Mouse (Mus musculus) cerebellum, adult 18-20 months (tissue): Measurements from ENCODE around the gene Slit3.

Experiments used
- DNase-seq, 2 experiments: peaks; one replicate each; pipeline ENCODE4 v3.0.0; 2021

Gene Slit3

GRCm38 (mm10) chr11:35473617-35473996, 352.6 kb downstream of the Slit3 start:
- DNase-seq, result no peak

DNA sequence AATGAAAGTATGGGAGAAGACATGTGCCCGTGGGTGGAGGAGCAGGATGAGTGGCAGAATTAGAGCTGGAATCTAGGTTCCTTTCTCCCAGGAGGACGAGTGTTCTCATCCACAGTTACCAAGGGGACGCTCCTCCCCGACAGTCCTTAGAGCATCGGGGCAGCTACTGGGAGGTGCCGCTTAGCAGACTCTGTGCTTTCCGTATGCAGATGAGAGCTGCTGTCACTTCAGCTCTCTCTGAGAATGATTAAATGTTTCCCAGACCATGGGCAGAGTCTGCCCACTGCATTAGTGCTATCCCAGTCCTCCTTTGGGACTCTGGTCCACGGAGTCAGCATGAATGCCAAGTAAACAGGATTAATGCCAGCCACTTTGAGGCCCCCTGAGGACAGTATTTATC, 359.1 kb downstream of the Slit3 start:
- no peak for DNase-seq

DNA sequence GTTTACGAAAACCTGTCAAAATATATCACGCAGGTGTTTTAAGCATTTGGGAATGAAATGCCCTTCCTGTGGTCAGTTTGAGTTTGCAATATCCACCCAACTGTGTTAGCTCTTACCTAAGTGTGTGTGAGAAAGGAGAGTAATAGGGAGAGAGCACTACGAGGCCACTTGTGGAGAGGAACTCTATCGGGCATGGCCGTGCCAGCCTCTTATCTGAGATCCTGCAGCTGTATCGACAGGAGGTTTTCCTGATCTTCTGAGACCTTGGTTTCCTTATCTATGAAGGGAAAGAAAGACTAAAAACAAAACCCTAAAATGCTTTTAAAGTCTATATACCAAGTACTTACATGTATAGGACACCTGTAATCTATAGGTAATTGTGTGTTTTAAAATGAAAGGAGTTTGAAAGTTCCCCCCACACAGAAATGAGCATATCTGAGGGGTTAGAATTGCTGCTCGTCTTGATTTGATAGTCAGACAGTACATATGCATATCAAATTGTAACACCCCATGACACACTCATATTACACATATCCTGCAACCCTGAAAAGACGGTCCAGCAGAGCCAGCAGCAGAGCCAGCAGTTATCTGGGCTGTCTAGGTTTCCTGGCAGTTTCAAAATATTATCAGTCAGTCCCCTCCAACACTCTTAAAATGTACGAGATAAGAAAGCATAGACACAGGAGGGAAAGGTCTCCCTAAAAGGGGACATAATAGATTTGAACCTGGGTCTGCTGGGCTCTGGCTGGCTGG, 360.8 kb downstream of the Slit3 start:
- no peak for DNase-seq

- DNase-seq, result no peak
Measured at GRCm38 (mm10) chr11:35487966-35488365, 366.9 kb downstream of the Slit3 start.

DNA sequence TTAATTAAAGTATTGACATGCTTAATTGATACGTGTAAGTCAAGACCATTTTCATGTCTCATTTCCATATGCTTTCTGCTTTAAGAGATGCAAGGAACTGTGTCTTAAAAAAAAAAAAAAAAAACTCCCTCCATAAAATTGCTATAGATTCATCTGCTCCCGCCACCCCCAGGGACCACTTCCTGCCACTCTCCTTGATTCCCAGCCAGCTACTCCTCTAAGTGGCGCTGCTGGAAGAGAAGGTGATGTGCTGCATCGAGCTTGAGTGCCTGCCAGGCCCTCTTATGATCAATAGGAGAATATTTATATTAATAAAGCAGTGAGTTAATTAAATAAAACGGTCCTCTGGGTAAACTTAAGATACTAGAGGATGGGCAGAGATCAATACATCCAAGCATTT, 370.7 kb downstream of the Slit3 start:
- no peak for DNase-seq

GRCm38 (mm10) chr11:35496874-35497273, 375.9 kb downstream of the Slit3 start:
- no peak for DNase-seq

GRCm38 (mm10) chr11:35497961-35498360, 376.9 kb downstream of the Slit3 start:
- no peak for DNase-seq

DNA sequence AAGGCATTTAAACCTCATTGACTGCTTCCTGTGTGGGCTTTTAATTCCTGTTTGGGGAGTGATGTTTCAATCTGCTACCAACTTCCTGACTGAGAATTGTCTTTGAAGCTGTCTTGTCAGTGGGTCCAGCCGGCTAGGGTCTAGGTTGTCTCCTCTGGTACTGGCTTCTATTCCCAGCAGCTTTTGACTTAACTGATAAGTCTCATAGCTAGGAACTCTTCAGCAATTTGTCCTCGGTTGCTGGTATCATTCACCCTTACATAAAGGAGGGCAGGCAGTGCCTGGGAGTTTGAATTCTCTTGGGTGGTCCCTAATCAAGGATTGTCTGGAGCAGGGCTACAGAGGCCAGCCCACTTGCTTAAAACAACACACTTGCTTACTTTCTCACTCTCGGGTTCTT, 381.1 kb downstream of the Slit3 start:
- no peak for DNase-seq

GRCm38 (mm10) chr11:35504051-35504450, 383.0 kb downstream of the Slit3 start:
- DNase-seq, result no peak

GRCm38 (mm10) chr11:35504916-35505315, 383.9 kb downstream of the Slit3 start:
- no peak for DNase-seq

DNA sequence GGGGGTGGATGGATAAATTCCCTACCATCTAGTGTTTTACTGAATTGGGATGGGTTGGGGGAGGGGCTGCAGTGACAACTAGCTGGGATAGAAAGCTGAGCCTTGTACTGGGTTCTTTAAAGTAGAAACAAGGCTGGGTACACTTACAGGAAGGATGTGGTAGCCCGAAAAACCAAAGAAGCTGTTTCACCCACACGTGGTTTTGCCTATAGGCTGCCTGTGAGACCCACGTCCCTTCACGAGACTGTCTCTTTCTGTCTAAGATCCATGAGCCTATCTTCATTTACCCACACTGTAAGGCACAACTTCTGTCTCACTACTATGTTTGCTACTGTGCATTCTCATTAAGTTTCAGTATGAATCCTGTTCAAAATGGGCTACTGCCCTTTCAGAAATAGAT, 384.3 kb downstream of the Slit3 start:
- no peak for DNase-seq

GRCm38 (mm10) chr11:35505817-35506216, 384.8 kb downstream of the Slit3 start:
- DNase-seq, result no peak

DNA sequence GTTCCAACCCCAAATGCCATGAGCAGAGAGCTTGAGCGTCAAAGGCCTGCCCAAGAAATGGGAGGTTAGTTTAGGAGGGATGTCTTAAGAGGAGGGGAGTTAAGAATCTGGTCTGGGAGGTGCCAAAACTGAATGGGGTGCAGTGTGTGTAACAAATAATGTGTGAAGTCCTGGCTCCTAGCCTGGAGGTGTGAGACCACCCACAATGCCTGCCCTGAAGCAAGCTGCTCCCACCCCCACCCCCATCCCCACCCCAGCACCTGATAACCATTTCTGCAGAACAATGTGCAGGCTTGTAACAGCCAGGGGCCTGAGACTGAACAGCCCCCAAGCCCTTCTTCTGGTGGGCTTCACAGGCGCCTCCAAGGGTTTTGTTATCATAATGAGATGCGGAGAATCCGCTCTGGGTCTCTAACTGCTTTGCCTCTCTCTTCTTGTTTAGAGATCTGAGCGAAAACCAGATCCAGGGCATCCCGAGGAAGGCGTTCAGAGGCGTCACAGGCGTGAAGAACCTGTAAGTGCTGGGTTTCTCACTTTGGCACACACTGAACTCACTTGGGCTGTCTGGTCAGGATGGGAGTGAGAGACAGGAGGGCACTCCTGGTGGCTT, 386.9 kb downstream of the Slit3 start:
- DNase-seq, result no peak

DNA sequence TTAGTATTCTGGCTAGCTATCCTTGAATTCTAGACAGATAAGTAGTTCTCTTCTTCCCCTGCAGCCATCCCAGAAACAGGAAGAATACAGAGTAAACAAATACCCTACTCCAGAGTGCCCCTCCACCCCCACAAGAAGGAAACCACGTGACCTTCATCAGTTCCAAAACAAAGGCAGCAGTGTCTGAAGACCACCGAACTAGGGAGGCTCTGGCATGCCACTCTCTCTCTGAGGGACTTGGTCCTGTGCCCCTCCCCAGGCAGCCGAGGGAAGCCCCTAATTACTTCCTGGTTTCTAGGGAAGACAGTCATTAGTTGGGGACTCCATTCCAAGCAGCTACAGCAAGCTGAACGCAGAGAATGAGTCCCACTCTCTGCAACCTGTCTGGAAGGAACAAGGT, 391.7 kb downstream of the Slit3 start:
- no peak for DNase-seq

- no peak for DNase-seq
Measured at GRCm38 (mm10) chr11:35513343-35513742, 392.3 kb downstream of the Slit3 start.

- no peak for DNase-seq
Measured at GRCm38 (mm10) chr11:35522802-35523452, 401.9 kb downstream of the Slit3 start.

DNA sequence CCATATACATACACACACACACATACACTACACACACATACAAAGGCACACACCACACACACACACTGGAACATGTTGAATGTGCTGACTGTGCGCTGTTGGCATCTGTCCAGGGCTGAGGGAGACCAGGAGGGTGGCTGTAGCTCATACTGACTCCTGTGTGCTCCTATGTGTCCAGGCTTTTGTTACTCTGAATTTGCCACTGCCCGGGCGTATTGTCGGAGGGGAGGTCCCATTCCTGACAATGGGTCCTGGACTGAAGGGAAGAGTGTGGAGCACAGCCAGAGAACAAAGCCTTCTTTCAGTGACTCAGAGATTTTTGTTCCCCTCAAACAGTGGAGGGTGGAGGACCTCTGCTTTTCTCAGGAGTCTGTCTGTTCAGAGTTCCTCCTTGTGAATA, 402.7 kb downstream of the Slit3 start:
- DNase-seq, result no peak

DNA sequence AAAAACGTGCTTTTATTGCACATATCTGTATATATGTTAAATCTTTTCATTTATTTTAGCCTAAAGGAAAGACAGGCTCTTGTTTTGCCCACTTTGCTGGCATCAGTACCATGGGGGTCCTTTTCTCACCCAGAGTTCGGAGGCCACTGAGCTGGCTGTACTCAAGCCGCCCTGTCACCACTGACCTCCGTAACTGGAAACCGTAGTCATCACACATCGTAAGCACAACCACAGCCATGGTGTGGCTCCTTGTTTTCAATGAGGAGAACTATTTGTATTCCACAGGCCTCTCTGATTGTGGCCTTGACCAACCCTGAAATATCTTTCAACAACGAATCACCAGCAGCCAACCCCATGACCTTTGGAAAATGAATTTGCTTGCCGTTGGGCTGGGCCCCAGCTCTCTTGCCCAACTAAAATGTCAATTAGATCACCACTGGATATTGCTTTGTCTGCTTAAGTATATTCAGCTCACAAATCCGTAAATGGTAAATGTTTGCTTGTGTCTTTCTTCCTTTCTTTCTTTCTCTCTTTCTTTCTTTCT, 405.3 kb downstream of the Slit3 start:
- no peak for DNase-seq

DNA sequence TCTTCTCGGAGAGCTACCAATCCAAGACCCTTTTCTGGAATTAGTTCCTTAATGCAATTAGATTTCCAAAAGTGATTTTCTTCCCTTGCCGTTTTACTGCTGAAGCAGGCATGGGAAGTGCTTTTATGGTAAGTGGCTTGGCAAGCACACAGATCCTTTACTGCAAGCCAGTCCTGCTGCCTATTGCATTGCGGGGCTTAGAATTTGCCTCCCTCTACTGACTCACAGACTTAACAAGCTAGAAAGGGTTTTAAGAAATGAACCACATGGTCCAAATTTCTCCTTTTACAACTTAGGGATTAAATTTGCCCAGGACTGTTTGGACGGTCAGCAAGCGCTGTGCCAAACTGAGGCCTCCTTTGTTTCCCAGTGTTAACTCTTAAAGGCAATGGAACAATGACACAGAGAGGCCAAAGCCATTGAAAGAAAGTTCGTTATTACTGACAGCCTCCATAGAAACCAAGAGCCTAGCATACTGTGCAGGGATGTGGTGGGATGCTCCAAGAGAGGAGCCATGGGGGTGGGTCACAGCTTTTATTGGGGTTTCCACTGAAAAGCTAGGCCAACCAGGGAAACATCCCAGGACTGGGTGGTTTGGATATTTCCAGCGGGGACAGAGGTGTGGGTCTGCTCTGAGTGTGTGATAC, 406.9 kb downstream of the Slit3 start:
- no peak for DNase-seq

GRCm38 (mm10) chr11:35535027-35535426, 414.0 kb downstream of the Slit3 start:
- no peak for DNase-seq

DNA sequence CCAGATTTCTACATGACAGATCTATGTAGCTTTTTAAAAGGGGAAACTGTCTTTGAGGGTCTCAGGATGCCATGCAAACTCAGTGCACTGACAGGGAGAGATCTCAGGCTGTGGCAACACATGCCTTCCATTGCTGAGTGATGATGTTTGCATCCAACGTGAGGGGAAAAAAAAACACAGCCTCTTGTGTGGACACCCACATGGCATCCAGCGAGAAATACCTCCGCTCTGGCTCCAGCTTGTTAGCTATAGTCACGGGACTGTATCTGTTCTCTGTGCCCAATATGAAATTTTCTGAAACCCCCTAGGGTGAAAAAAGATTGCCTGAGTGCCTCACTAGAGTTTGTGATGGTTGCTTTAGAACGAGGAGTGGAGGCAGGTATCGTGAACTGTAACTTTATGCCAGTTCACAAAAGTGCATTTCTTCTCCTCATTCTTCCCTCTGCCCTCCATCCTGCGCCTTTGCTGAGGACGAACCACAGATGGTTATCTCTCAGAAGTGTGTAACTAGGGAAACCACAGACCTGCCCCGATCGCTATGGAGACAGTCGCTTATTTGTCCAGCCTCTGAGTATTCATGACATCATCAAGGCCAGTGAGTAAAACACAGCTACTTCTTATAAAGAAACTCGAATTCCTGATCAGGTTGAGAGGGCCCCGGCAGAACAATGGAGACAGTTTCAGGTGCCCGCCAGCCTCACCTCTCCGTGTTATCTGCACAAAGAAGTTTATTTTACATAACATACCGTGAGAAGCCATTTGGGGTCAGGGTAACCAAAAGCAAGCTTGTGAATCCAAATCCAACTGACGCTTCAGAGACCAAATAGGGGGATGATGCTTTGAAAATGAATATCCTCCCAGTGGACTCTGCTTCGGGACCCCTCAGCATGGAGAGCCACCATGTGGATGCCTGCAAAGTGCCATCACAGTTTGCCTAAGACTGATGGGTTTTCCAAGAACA, 416.4 kb downstream of the Slit3 start:
- DNase-seq, result no peak

DNA sequence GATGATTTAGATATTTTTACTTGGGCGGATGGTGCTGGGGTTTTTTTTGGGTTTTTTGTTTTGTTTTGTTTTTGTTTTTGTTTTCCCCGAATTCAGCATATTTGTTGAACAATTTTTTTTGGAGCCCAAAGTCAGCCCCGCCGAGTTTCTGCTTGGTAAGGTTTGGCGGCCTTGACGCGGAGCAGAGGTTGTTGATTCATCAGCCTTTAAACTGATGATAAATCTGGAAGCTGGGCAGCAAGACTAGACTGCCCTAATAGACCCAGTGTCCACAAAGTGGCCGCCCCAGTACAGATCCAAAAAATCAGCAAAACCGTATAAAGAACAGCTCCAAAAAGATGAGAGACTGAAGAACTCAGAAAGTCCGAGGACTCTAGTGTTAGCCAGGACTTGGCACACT, 421.7 kb downstream of the Slit3 start:
- DNase-seq, result no peak
